In the genomic region with DNA sequence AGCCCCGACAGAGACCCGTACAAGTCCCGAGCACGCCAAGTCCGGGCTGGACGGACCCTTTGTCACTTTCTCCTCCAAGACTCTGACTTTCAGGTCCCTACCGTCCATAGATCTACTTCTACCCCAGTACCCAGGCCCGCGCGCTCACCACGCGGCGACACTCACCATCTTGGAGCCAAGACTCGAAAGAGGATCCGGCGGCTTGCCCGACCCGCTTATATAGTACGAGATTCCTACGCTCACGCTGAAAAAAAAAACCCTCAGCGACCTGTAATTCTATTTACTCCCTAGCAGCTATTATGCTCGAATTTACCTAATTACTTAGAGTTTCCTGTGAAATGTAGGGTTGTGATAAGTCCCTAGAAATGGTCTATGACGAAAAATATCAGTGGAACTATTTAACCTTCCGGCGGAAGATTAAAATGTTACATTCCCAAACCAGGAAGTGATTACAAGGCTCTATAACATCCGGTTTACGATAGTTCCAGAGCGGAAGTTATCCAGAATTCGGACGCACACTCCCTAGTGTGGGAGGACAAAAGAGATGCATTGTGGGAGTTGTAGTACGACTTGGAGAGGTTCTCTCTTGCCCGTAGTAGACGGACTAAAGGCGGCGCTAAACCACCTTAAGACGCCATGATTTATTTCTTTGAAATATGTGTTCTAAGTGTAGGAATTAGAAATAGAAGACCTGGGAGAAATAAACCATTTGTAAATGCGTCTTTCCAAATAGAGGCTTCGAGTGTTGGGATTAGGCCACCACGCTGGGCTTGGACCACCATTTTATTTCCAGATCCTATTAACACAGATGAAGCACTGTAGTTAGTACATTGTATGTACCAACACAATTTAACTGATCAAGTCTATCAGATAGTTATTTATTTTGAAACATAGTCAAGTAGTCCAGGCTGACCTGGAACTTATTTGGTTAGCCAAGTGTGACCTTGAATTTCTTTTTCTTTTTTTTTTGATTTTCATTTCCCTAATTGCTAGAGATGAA, we compare ENCODE assay signal across 8 mouse cellular contexts. TPM values are rescaled to one million over a fixed set of nuclear protein-coding genes. Genes with fewer than 3 reads are reported as not detected.
DNase-seq lines count a peak whose midpoint lies in the region; ATAC-seq and TF ChIP-seq lines count a peak whose summit lies in the region.

TSS of gene Rps26 (minus strand) at position 437 of the 1,000 bp plus-strand sequence.

- no peaks in the 10 kb centered on the region for H3K9me3 ChIP-seq in embryonic facial prominence, embryonic 13.5 days
- H3K9me3 ChIP-seq in limb, embryonic 12.5 days = no peaks in the 10 kb centered on the region
- no peaks in the 10 kb centered on the region for H3K9me3 ChIP-seq in midbrain, embryonic 15.5 days

- H3K9ac ChIP-seq in embryonic facial prominence, embryonic 13.5 days = peak within 1 kb of the TSS; percentile 98
- peak within 1 kb of the TSS; percentile 93 for H3K9ac ChIP-seq in limb, embryonic 12.5 days (replicated peaks)
- peak within 1 kb of the TSS; percentile 78 for H3K9ac ChIP-seq in midbrain, embryonic 15.5 days

- H3K4me2 ChIP-seq in embryonic facial prominence, embryonic 13.5 days = peak within 1 kb of the TSS; percentile 89
- H3K4me2 ChIP-seq in limb, embryonic 12.5 days = peak within 1 kb of the TSS; percentile 88
- peak within 1 kb of the TSS; percentile 70 for H3K4me2 ChIP-seq in midbrain, embryonic 15.5 days

- no peaks in the 10 kb centered on the region for H3K27me3 ChIP-seq in embryonic facial prominence, embryonic 13.5 days
- no peaks in the 10 kb centered on the region for H3K27me3 ChIP-seq in kidney, adult 2 months (replicated peaks; ENCODE audit: control insufficient read depth, insufficient read depth, low read length)
- no peaks in the 10 kb centered on the region for H3K27me3 ChIP-seq in limb, embryonic 12.5 days
- H3K27me3 ChIP-seq in midbrain, embryonic 15.5 days (replicated peaks) = no peaks in the 10 kb centered on the region
- H3K27me3 ChIP-seq in spleen, adult 2 months (ENCODE audit: control insufficient read depth, insufficient read depth, low read length) = no peaks in the 10 kb centered on the region

- peak; percentile 85 for TF ChIP-seq POLR2A in kidney, adult 2 months (IDR thresholded peaks at IDR 0.05; ENCODE audit: low read depth, low read length)
- peak; percentile 90 for TF ChIP-seq POLR2A in spleen, adult 2 months (IDR thresholded peaks at IDR 0.05; ENCODE audit: low read depth, low read length)

- H3K36me3 ChIP-seq in embryonic facial prominence, embryonic 13.5 days = peaks cover 29% of the 10 kb centered on the region
- peaks cover 8% of the 10 kb centered on the region; the same call in 1 of the 2 replicates for H3K36me3 ChIP-seq in kidney, adult 2 months (ENCODE audit: control insufficient read depth, insufficient read depth, low read length)
- peaks cover 28% of the 10 kb centered on the region for H3K36me3 ChIP-seq in limb, embryonic 12.5 days
- H3K36me3 ChIP-seq in midbrain, embryonic 15.5 days (replicated peaks) = peaks cover 10% of the 10 kb centered on the region; the same call in 1 of the 2 replicates
- peaks cover 13% of the 10 kb centered on the region for H3K36me3 ChIP-seq in spleen, adult 2 months (ENCODE audit: control insufficient read depth, insufficient read depth, low read length)

- H3K4me1 ChIP-seq in embryonic facial prominence, embryonic 13.5 days = peaks cover 6% of the 10 kb centered on the region
- H3K4me1 ChIP-seq in kidney, adult 2 months (ENCODE audit: control insufficient read depth, insufficient read depth, low read length) = peaks cover 8% of the 10 kb centered on the region; the same call in 1 of the 2 replicates
- peaks cover 6% of the 10 kb centered on the region; the same call in 1 of the 2 replicates for H3K4me1 ChIP-seq in limb, embryonic 12.5 days (replicated peaks)
- H3K4me1 ChIP-seq in midbrain, embryonic 15.5 days = peaks cover 9% of the 10 kb centered on the region
- H3K4me1 ChIP-seq in spleen, adult 2 months (ENCODE audit: control insufficient read depth, insufficient read depth, insufficient read length) = peaks cover 5% of the 10 kb centered on the region; the same call in 1 of the 2 replicates

- peak within 1 kb of the TSS; percentile 81 for H3K4me3 ChIP-seq in embryonic facial prominence, embryonic 13.5 days
- peak within 1 kb of the TSS; percentile 84 for H3K4me3 ChIP-seq in kidney, adult 2 months (ENCODE audit: insufficient read depth, low read depth, low read length)
- peak within 1 kb of the TSS; percentile 82 for H3K4me3 ChIP-seq in limb, embryonic 12.5 days (replicated peaks)
- H3K4me3 ChIP-seq in midbrain, embryonic 15.5 days = peak within 1 kb of the TSS; percentile 70
- H3K4me3 ChIP-seq in spleen, adult 2 months (ENCODE audit: extremely low read depth, insufficient read depth, insufficient read length) = peak within 1 kb of the TSS; percentile 68

- DNase-seq in 3134 (ENCODE audit: extremely low read depth, insufficient read length, low spot score) = peak; percentile 83
- peak; percentile 85 for DNase-seq in adrenal gland, postnatal 36 days
- DNase-seq in heart, adult 18-20 months = peak; percentile 94 to 97
- DNase-seq in kidney, adult 2 months = peak; percentile 98
- peak; percentile 81 to 99 for DNase-seq in spleen, adult 2 months (ENCODE audit: low read depth in 1 of 2, low spot score in 2 of 2)

- ATAC-seq in embryonic facial prominence, embryonic 13.5 days (ENCODE audit: insufficient number of reproducible peaks, insufficient read depth, low FRiP score, low TSS enrichment, low read depth) = peak; percentile 89
- peak; percentile 96 for ATAC-seq in limb, embryonic 12.5 days (ENCODE audit: insufficient number of reproducible peaks, insufficient read depth, low FRiP score, low TSS enrichment, low read depth)
- ATAC-seq in midbrain, embryonic 15.5 days (replicated peaks) = peak; percentile 96

- peak; percentile 55 for TF ChIP-seq CTCF in kidney, adult 2 months (conservative IDR thresholded peaks at IDR 0.05; ENCODE audit: insufficient read depth, insufficient read length, low read depth, low read length)
- TF ChIP-seq CTCF in spleen, adult 2 months (IDR thresholded peaks at IDR 0.05; ENCODE audit: extremely low read depth, insufficient read depth, insufficient read length, insufficient replicate concordance) = no peak

- H3K27ac ChIP-seq in embryonic facial prominence, embryonic 13.5 days = peak within 1 kb of the TSS; percentile 76
- peak within 1 kb of the TSS; percentile 43 for H3K27ac ChIP-seq in kidney, adult 2 months (ENCODE audit: insufficient read depth, low read depth, low read length)
- H3K27ac ChIP-seq in limb, embryonic 12.5 days = peak within 1 kb of the TSS; percentile 71
- H3K27ac ChIP-seq in midbrain, embryonic 15.5 days = peak within 1 kb of the TSS; percentile 87
- peak within 1 kb of the TSS; percentile 71 for H3K27ac ChIP-seq in spleen, adult 2 months (ENCODE audit: insufficient read depth, low read length)

- 1% methylated on average over 40 of the region's 40 CpGs for WGBS in embryonic facial prominence, embryonic 13.5 days
- WGBS in kidney, adult 2 months = 1% methylated on average over 40 of the region's 40 CpGs
- WGBS in limb, embryonic 12.5 days = under 1% methylated on average over 40 of the region's 40 CpGs
- 1% methylated on average over 40 of the region's 40 CpGs for WGBS in midbrain, embryonic 15.5 days
- 2% methylated on average over 40 of the region's 40 CpGs for WGBS in spleen, adult 2 months

RNA-seq across cellular contexts. Expression of gene Rps26, which starts in this region (rescaled TPM):
- 100 to 1,000 TPM; 697 to 707 TPM for total RNA-seq in adrenal gland, postnatal 36 days (2021)
- polyA plus RNA-seq in embryonic facial prominence, embryonic 13.5 days (2015; fragmentation: Nextera tagmentation; extraction: Ambion mirVana) = 893 and 949 TPM in 2 replicates
- total RNA-seq in heart, adult 18-20 months (2021) = 100 to 1,000 TPM; 257 to 282 TPM
- 520 and 798 TPM in 2 replicates for polyA plus RNA-seq in kidney, adult 2 months (2012; rRNA removed)
- 753 and 757 TPM in 2 replicates for polyA plus RNA-seq in limb, embryonic 12.5 days (2016; fragmentation: Nextera tagmentation; extraction: Ambion mirVana)
- 322 and 332 TPM in 2 replicates for polyA plus RNA-seq in midbrain, embryonic 15.5 days (2015; fragmentation: Nextera tagmentation; extraction: Ambion mirVana)
- polyA plus RNA-seq in spleen, adult 2 months (2012; rRNA removed) = 929 and 934 TPM in 2 replicates

Comparison
In these comparisons a context has a peak if more than half of its experiments do, and no peak if none do; other contexts are left out.
1. Peak in every context shown above with its lines: DNase-seq, ATAC-seq, H3K4me3 ChIP-seq and H3K27ac ChIP-seq.